Mouse (Mus musculus) cerebellum, adult 8-10 months (tissue): ENCODE measurements at regions not wholly inside any gene's neighbourhood (a gene's known extent, or its start where the extent isn't known, plus 50 kb on each side); places are given as distances from the start of the nearest gene placed in this dataset.
A peak's percentile ranks its signal among the peaks of the same experiment; 100 is the strongest.

Experiments
- DNase-seq: peaks from one replicate; pipeline ENCODE4 v3.0.0; 2022

- no peak for DNase-seq
These were observed 171.0 kb upstream of the Smim15 start for GRCm38 (mm10) chr13:107873244-107873667.

- no peak for DNase-seq
These were observed 171.7 kb upstream of the Smim15 start for GRCm38 (mm10) chr13:107872574-107872973.

GRCm38 (mm10) chr13:107872137-107872536, 172.1 kb upstream of the Smim15 start:
- no peak for DNase-seq

GRCm38 (mm10) chr13:107868906-107869305, 175.3 kb upstream of the Smim15 start:
- DNase-seq = no peak

GRCm38 (mm10) chr13:107866825-107867224, 177.4 kb upstream of the Smim15 start:
- no peak for DNase-seq

- DNase-seq = no peak
These were observed 181.2 kb upstream of the Smim15 start for GRCm38 (mm10) chr13:107862793-107863654.

- no peak for DNase-seq
These were observed 182.7 kb upstream of the Smim15 start for GRCm38 (mm10) chr13:107861384-107862134.

GRCm38 (mm10) chr13:107857043-107857755, 187.0 kb upstream of the Smim15 start:
- DNase-seq = no peak

GRCm38 (mm10) chr13:107850907-107851560, 193.2 kb upstream of the Smim15 start:
- DNase-seq = no peak

- DNase-seq = no peak
These were observed 195.4 kb upstream of the Smim15 start for GRCm38 (mm10) chr13:107848871-107849270.

- DNase-seq = no peak
These were observed 196.8 kb upstream of the Smim15 start for GRCm38 (mm10) chr13:107847179-107848012.

GRCm38 (mm10) chr13:107846621-107847178, 197.5 kb upstream of the Smim15 start:
- no peak for DNase-seq

- no peak for DNase-seq
These were observed 198.4 kb upstream of the Smim15 start for GRCm38 (mm10) chr13:107845838-107846237.

- DNase-seq = no peak
These were observed 200.2 kb upstream of the Smim15 start for GRCm38 (mm10) chr13:107844085-107844484.

GRCm38 (mm10) chr13:107838126-107838715, 206.0 kb upstream of the Smim15 start:
- no peak for DNase-seq

- no peak for DNase-seq
These were observed 206.9 kb upstream of the Smim15 start for GRCm38 (mm10) chr13:107837206-107837952.

- no peak for DNase-seq
These were observed 208.4 kb upstream of the Smim15 start for GRCm38 (mm10) chr13:107835756-107836385.

- no peak for DNase-seq
These were observed 212.2 kb upstream of the Smim15 start for GRCm38 (mm10) chr13:107831997-107832396.

- peak; percentile 51 for DNase-seq
These were observed 213.0 kb upstream of the Smim15 start for GRCm38 (mm10) chr13:107831221-107831681.

- DNase-seq = no peak
These were observed 214.0 kb upstream of the Smim15 start for GRCm38 (mm10) chr13:107830281-107830680.
